Mouse (Mus musculus) cerebellum, adult 2 months (tissue): ENCODE results near the gene Mrpl9.

Experiments
- CTCF ChIP-seq: fragments of 200-500 bp; IDR thresholded peaks from 2 replicates; pipeline ENCODE4 v1.5.1; 2011; ENCODE audit warnings: low read depth, mild to moderate bottlenecking, control low read depth, low read length, moderate library complexity, borderline replicate concordance; ENCODE audit not compliant: insufficient read depth
- POLR2A ChIP-seq: fragments of 200-500 bp; IDR thresholded peaks from 2 replicates; pipeline ENCODE4 v1.6.1; 2011; ENCODE audit warnings: low read length, control low read depth, borderline replicate concordance; ENCODE audit not compliant: insufficient read depth

GRCm38 (mm10) chr3:94465632-94466430 is 22.7 kb downstream of the Mrpl9 start:
- no peak for TF ChIP-seq POLR2A
- TF ChIP-seq CTCF, result no peak
